Mouse (Mus musculus): ENCODE data around the gene Olfr943.

Olfr943 gene

DNA sequence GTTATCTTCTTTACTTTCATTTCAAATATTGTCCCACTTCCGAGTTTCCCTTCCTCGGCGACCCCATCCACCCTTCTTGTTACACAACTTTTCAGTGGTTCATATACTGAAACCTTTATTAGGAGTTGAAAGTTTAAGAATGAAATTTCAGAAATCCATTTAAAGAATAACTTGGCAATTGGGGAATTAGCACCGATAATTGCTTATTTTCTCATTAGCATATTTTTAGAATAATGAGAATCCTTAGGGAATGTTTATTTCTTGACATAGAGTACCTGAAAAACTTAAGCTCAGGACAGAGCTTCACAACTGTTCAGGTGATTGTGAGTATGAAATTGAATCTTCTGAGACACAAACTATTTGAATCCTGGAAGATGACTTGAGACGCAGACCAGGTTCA lies at the start of gene Olfr943:
TSS of gene Olfr943 (plus strand) at position 301 of the 400 bp plus-strand sequence.
- DNase-seq (ENCODE audit: low read depth, low spot score) = no peak

DNA sequence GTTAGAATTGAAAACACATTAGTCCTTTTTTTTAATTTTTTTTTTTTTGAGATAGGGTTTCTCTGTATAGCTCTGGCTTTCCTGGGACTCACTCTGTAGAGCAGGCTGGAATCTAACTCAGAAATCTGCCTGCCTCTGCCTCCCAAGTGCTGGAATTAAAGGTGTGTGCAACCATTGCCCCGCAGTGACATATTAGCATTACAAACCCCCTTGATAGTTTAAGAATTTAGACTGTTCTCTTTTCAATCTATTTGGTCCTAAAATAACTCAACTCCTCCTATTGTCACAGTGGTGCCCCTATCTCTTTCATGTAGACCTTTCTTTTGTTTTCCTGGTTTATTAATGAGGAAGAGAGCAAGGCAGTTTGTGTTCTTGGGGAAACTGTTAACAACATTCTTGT lies 38.8 kb upstream of the Olfr943 start:
- no peak for DNase-seq (ENCODE audit: low read depth, low spot score)

DNA sequence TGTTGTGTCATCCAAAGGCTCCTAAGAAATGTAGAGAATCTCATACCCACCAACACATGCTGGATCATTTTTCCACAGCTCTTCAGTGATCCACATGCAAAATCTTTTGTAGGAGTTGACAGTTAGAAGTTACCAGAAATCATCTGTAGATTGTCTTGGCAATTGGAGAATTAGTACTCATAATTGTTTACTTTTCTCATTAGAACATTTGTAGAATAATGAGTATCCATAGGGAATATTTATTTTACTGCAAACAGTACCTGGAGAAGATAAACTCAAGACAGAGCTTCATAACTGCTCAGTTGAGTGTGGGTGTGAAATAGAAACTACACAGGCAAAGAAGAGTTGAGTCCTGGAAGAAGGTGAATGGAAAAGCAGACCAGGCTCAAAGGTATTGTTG lies 38.3 kb upstream of the Olfr943 start, which contains the start of gene Olfr27:
TSS of gene Olfr27 (plus strand) at position 301 of the 400 bp plus-strand sequence.
- no peak for DNase-seq (ENCODE audit: low read depth, low spot score)

DNA sequence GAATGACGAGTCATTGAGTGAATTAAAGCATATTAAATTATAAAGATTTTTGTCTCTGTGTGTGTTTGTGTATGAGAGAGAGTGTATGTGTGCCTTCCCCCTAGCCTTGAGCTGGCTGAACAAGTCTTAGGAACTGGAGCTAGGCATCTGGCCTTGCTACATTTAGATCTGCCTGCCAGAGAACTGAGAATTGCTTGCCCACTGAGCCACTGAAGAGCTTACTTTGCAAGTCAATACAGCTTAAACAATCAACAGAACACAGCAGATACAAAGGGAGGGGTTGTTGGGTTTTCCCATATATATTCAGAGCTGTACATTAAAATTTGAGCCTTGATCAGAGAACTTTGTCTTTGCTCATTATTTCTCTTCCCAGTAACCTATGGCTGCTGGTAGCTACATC lies 13.7 kb upstream of the Olfr943 start:
- no peak for DNase-seq (ENCODE audit: low read depth, low spot score)

DNA sequence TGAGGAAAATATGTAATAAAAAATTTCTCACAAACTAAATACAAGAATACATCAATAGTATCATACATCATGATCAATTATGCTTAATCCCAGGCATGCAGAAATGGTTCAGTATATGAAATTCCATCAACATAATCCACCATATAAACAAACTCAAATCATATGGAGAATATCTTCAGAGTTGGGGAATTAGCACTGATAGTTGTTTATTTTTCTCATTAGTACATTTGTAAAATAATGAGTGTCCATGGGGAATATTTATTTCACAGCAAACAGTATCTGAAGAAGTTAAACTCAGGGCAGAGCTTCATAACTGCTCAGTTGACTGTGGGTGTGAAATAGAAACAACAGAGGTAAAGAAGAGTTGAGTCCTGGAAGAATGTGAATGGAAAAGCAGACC lies 35.5 kb downstream of the Olfr943 start, which contains the start of gene Olfr944:
TSS of gene Olfr944 (plus strand) at position 301 of the 400 bp plus-strand sequence.
- DNase-seq (ENCODE audit: low read depth, low spot score) = no peak

Data from embryo, embryonic 11.5 days (tissue).